Mouse (Mus musculus) pancreas, adult 10 weeks (tissue): ENCODE results near the gene Baiap3. TPM values are rescaled to one million over a fixed set of nuclear protein-coding genes. Genes with fewer than 3 reads are reported as not detected.

ENCODE experiments used
- polyA plus RNA-seq: library from polyadenylated mRNA; stranded (reverse); fragments of 350-450 nt; fragmentation: Illumina TruSeq; extraction: RNeasy Lipid Tissue Mini Kit (QIAGEN cat#74804); gene quantifications from one replicate; pipeline ENCODE4 v1.2.3, GENCODE M21; 2015; ENCODE audit warnings: low read depth, low replicate concordance; ENCODE audit not compliant: insufficient read depth

The Baiap3 gene
- polyA plus RNA-seq, result 14.6 TPM

DNA sequence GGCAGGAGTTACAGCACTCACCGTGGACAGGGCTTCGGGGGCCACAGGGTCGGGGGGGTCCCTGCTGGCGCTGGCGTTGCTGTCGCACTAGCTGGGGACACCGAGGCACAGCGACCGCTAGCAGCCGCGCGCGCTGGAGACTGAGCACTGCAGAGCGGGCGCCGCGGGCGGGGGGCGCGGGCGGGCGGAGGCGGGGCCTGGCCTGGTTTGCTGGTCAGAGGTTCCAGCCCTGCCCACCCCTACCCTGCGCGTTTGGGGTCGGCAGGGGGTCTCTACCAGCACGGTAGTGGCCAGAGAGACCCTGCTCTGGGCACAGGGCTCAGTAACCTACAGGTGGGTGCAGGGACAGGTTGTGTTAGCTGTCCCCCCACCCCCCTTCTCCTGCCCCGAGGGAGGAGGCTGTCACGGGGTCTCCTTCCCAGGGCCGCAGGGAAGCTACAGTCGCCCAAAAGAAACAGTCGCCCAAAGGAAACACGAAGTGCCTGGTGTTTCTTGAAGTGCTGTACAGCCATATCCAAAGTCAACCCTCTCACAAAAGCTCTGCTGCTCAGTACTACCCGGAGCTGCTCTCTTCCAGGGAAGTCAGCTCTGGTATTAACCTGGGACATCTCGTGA is at the start of gene Baiap3:
Gene Baiap3, minus strand, starts transcription at position 225 of the 615 bp plus-strand sequence.

DNA sequence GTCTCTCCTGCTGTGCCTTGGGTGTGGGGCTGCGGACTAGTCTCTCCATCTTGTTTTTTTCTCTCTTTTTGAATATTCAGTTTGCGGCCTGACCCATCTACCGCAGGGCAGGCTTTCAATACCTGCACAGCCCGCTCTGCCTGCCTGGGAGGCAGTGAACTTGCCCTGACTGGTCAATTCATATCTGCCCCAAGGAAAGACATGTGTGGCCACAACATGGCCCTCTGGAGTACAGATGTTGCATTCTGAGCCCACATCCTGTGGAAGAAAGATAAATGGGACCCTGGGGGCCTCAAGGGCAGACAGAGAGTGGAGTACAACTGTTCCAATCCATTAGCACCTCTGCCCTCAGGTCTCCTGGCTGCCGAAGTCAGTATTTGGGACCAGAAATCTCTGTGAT is 41.9 kb upstream of the Baiap3 start, which contains the start of gene Prss34:
Gene Prss34, plus strand, starts transcription at position 301 of the 400 bp plus-strand sequence.

DNA sequence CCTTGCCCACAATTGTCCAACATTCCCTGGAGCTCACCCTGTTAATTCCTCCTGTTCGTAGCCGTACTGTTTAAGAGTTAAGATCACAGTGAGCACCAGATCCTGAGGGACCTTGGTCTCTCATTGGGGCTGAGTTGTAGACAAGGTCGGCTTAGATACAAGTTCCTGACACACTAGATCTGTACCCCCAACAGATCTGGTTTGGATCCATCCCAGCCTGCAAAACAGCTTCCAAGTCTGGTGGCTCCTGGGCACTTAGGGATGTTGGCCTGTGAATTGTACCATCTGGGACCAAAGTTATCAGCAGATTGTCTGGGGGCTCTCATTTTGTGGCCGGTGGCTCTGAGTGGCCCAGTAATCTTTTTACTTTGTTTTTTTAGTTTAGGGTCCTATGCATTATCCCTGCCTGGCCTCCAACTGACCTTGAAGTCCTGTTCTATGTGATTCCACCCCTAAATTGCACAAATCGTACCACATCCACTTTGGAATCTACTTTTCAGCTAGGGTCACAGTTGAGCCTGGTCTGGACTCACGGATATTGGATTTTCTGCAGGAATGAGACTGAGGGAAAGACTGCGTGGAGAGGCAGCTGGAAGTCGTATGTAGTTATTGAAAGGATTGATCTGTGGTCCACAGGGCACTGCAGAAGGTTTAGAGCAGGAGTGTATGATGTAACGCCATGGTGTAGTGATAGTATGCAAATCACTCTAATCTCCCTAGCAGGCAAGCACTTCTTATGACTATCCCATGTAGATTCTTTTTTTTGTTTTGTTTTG is 18.6 kb upstream of the Baiap3 start, which contains the start of gene Ube2i:
Gene Ube2i, minus strand, starts transcription at position 52 of the 776 bp plus-strand sequence.

DNA sequence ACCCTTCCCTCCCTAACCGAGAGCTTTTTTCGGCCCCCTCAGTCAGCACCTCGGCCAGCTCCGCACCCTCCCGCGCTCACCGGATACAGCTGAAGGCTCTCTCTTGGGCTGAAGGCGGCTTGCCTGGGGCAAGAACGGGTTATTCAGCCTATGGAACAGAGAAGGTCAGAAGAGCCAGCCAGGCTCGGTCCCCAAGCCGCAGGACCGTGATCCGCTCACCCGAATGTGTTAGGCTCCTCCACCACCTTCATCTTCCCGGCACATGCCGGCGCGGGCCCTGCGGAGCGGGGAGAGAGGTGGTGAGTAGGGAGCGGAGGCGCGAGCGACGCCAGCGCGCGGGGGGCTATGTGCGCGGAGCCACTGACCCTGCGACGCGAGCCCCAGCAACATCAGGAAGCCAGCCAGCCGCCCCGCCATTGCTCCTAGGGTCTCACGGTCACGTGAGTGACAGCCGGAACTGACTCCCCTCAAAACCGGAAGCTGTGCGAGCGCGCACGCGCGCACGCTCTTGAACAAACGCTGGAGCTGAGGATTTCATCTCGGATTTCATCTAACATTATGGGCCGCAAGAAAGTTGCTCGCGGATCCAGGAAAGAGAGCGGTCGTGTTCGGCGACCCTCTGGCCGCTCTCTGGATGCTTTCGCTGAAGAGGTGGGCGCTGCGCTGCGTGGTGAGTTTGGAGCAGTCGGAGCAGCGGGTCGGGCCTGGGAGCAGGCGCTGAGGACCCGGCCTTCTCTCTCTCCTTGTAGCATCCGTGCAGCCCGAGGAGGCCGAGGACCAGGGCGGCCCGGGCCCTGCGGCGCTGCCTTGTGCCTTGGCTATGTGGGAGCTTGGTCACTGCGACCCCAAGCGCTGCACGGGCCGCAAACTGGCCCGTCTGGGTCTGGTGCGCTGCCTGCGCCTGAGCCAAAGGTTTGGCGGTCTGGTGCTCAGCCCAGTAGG is 16.2 kb downstream of the Baiap3 start, which contains the start of the genes Gnptg and Tsr3:
Gene Gnptg, minus strand, starts transcription at position 430 of the 942 bp plus-strand sequence.
Gene Tsr3, plus strand, starts transcription at position 476 of the 942 bp plus-strand sequence.

Other genes with a start within 250 kb of the Baiap3 start
- gene Cramp1l, start 240.6 kb downstream of the Baiap3 start, polyA plus RNA-seq, result 3.4 TPM
- 2.6 TPM for gene Ift140, start 240.3 kb downstream of the Baiap3 start, polyA plus RNA-seq
- 28.7 TPM for gene Tmem204, start 172.8 kb downstream of the Baiap3 start, polyA plus RNA-seq
- 14.3 TPM for gene Telo2, start 140.4 kb downstream of the Baiap3 start, polyA plus RNA-seq
- not detected for gene Ptx4, start 135.6 kb downstream of the Baiap3 start, polyA plus RNA-seq
- 7.1 TPM for gene Clcn7, start 123.0 kb downstream of the Baiap3 start, polyA plus RNA-seq
- not detected for gene Ccdc154, start 93.9 kb downstream of the Baiap3 start, polyA plus RNA-seq
- not detected for gene Gm38655, start 80.9 kb downstream of the Baiap3 start, polyA plus RNA-seq
- 4.7 TPM for gene BC003965, start 71.8 kb downstream of the Baiap3 start, polyA plus RNA-seq
- gene Unkl, start 68.0 kb downstream of the Baiap3 start, polyA plus RNA-seq, result 4.3 TPM
- gene Gnptg, start 16.2 kb downstream of the Baiap3 start, polyA plus RNA-seq, result 19.9 TPM
- 11.4 TPM for gene Tsr3, start 16.2 kb downstream of the Baiap3 start, polyA plus RNA-seq
- 38.2 TPM for gene Ube2i, start 18.3 kb upstream of the Baiap3 start, polyA plus RNA-seq
- gene Prss34, start 42.0 kb upstream of the Baiap3 start, polyA plus RNA-seq, result not detected
- not detected for gene Prss28, start 52.3 kb upstream of the Baiap3 start, polyA plus RNA-seq
- not detected for gene Prss29, start 62.3 kb upstream of the Baiap3 start, polyA plus RNA-seq
- gene Tpsab1, start 89.2 kb upstream of the Baiap3 start, polyA plus RNA-seq, result not detected
- 0.96 TPM for gene Tpsb2, start 109.9 kb upstream of the Baiap3 start, polyA plus RNA-seq
- not detected for gene Tpsg1, start 112.9 kb upstream of the Baiap3 start, polyA plus RNA-seq
- gene Cacna1h, start 177.4 kb upstream of the Baiap3 start, polyA plus RNA-seq, result 0.79 TPM
- not detected for gene Tekt4, start 198.3 kb upstream of the Baiap3 start, polyA plus RNA-seq
- not detected for gene Sstr5, start 240.9 kb upstream of the Baiap3 start, polyA plus RNA-seq